Mouse (Mus musculus): ENCODE data around the gene Wfdc10. TPM values are rescaled to one million over a fixed set of nuclear protein-coding genes. Genes with fewer than 3 reads are reported as not detected.

Gene Wfdc10
- polyA plus RNA-seq, 1 experiment from 2014 or later, result not detected

GRCm38 (mm10) chr2:164670261-164670660 lies 14.4 kb downstream of the Wfdc10 start:
- H3K27me3 ChIP-seq (replicated peaks), result no peaks in the 10 kb centered on the region
- no peak overlapping the region for H3K27ac ChIP-seq
- H3K9me3 ChIP-seq (replicated peaks), result peaks cover 7% of the 10 kb centered on the region; the same call in 1 of the 2 replicates
- no peaks in the 10 kb centered on the region for H3K4me1 ChIP-seq
- H3K4me3 ChIP-seq, result no peak overlapping the region
- ATAC-seq, result no peak
- 61% methylated on average over 5 of the region's 5 CpGs for WGBS (ENCODE audit: insufficient replicate concordance)
- no peak overlapping the region for H3K4me2 ChIP-seq
- H3K36me3 ChIP-seq, result no peaks in the 10 kb centered on the region
- no peak overlapping the region for H3K9ac ChIP-seq

- Histone ChIP-seq H3K4me3 (no peak overlapping the region), H3K9ac (no peak overlapping the region), H3K27ac (no peak overlapping the region), H3K4me2 (no peak overlapping the region), H3K9me3 (replicated peaks) (peaks cover 7% of the 10 kb centered on the region; the same call in 1 of the 2 replicates), H3K36me3 (no peaks in the 10 kb centered on the region), H3K27me3 (replicated peaks) (no peaks in the 10 kb centered on the region), H3K4me1 (no peaks in the 10 kb centered on the region)
- ATAC-seq, result no peak
- WGBS (ENCODE audit: insufficient replicate concordance), result 13% methylated on average over 1 of the region's 1 CpGs
Observed at GRCm38 (mm10) chr2:164670938-164671337, 15.1 kb downstream of the Wfdc10 start.

GRCm38 (mm10) chr2:164673987-164674386 lies 18.1 kb downstream of the Wfdc10 start, which contains the start of gene Wfdc11:
Wfdc11 (minus strand) TSS chr2:164674087.
- Histone ChIP-seq H3K4me3 (no peak within 1 kb of the TSS), H3K36me3 (no peaks in the 10 kb centered on the region), H3K27me3 (replicated peaks) (no peaks in the 10 kb centered on the region), H3K27ac (no peak within 1 kb of the TSS), H3K9ac (no peak within 1 kb of the TSS), H3K4me2 (no peak within 1 kb of the TSS), H3K9me3 (replicated peaks) (no peaks in the 10 kb centered on the region), H3K4me1 (0 out of 2 replicates have a peak, but pooled peaks cover 4% of the 10 kb centered on the region)
- no peak for ATAC-seq
- WGBS (ENCODE audit: insufficient replicate concordance), result 59% methylated on average over 7 of the region's 7 CpGs

- no peak overlapping the region for H3K4me2 ChIP-seq
- peaks cover 7% of the 10 kb centered on the region; the same call in 1 of the 2 replicates for H3K4me1 ChIP-seq
- WGBS (ENCODE audit: insufficient replicate concordance), result 66% methylated on average over 7 of the region's 7 CpGs
- H3K27me3 ChIP-seq (replicated peaks), result no peaks in the 10 kb centered on the region
- H3K4me3 ChIP-seq, result no peak overlapping the region
- no peaks in the 10 kb centered on the region for H3K9me3 ChIP-seq (replicated peaks)
- no peaks in the 10 kb centered on the region for H3K36me3 ChIP-seq
- no peak for ATAC-seq
- no peak overlapping the region for H3K9ac ChIP-seq
- no peak overlapping the region for H3K27ac ChIP-seq
Observed at GRCm38 (mm10) chr2:164676103-164676502, 20.3 kb downstream of the Wfdc10 start.

- Histone ChIP-seq H3K4me3 (no peak overlapping the region), H3K9ac (no peak overlapping the region), H3K36me3 (no peaks in the 10 kb centered on the region), H3K4me2 (no peak overlapping the region), H3K9me3 (replicated peaks) (no peaks in the 10 kb centered on the region), H3K4me1 (peaks cover 7% of the 10 kb centered on the region; the same call in 1 of the 2 replicates), H3K27ac (no peak overlapping the region), H3K27me3 (replicated peaks) (no peaks in the 10 kb centered on the region)
- 66% methylated on average over 16 of the region's 16 CpGs for WGBS (ENCODE audit: insufficient replicate concordance)
- no peak for ATAC-seq
Observed at GRCm38 (mm10) chr2:164676916-164677685, 21.3 kb downstream of the Wfdc10 start.

- WGBS (ENCODE audit: insufficient replicate concordance), result 20% methylated on average over 19 of the region's 19 CpGs
- peak; percentile 65 for ATAC-seq
- no peaks in the 10 kb centered on the region for H3K36me3 ChIP-seq
- H3K27me3 ChIP-seq (replicated peaks), result no peaks in the 10 kb centered on the region
- H3K4me2 ChIP-seq, result peak overlapping the region; percentile 54
- H3K27ac ChIP-seq, result no peak overlapping the region
- H3K9ac ChIP-seq, result no peak overlapping the region
- H3K4me3 ChIP-seq, result peak overlapping the region; percentile 32
- H3K4me1 ChIP-seq, result peaks cover 7% of the 10 kb centered on the region; the same call in 1 of the 2 replicates
- H3K9me3 ChIP-seq (replicated peaks), result no peaks in the 10 kb centered on the region
Observed at GRCm38 (mm10) chr2:164678848-164679625, 23.2 kb downstream of the Wfdc10 start.

GRCm38 (mm10) chr2:164679906-164680305 lies 24.1 kb downstream of the Wfdc10 start:
- no peaks in the 10 kb centered on the region for H3K36me3 ChIP-seq
- H3K4me3 ChIP-seq, result no peak overlapping the region
- H3K27me3 ChIP-seq (replicated peaks), result no peaks in the 10 kb centered on the region
- H3K4me1 ChIP-seq, result peaks cover 7% of the 10 kb centered on the region; the same call in 1 of the 2 replicates
- H3K9me3 ChIP-seq (replicated peaks), result no peaks in the 10 kb centered on the region
- no peak overlapping the region for H3K9ac ChIP-seq
- 35% methylated on average over 3 of the region's 3 CpGs for WGBS (ENCODE audit: insufficient replicate concordance)
- H3K4me2 ChIP-seq, result no peak overlapping the region
- H3K27ac ChIP-seq, result no peak overlapping the region
- no peak for ATAC-seq

GRCm38 (mm10) chr2:164684807-164685206 lies 29.0 kb downstream of the Wfdc10 start, which contains the start of gene Wfdc13:
Wfdc13 (plus strand) TSS chr2:164685107.
- H3K4me3 ChIP-seq, result no peak within 1 kb of the TSS
- no peak within 1 kb of the TSS for H3K4me2 ChIP-seq
- no peak for ATAC-seq
- H3K9ac ChIP-seq, result no peak within 1 kb of the TSS
- 53% methylated on average over 3 of the region's 3 CpGs for WGBS (ENCODE audit: insufficient replicate concordance)
- no peaks in the 10 kb centered on the region for H3K9me3 ChIP-seq (replicated peaks)
- 0 out of 2 replicates have a peak, but pooled peaks cover 6% of the 10 kb centered on the region for H3K27me3 ChIP-seq (replicated peaks)
- no peaks in the 10 kb centered on the region for H3K4me1 ChIP-seq
- H3K27ac ChIP-seq, result no peak within 1 kb of the TSS
- H3K36me3 ChIP-seq, result no peaks in the 10 kb centered on the region

- no peaks in the 10 kb centered on the region for H3K9me3 ChIP-seq (replicated peaks)
- H3K4me2 ChIP-seq, result no peak within 1 kb of the TSS
- H3K9ac ChIP-seq, result no peak within 1 kb of the TSS
- H3K36me3 ChIP-seq, result no peaks in the 10 kb centered on the region
- no peak within 1 kb of the TSS for H3K4me3 ChIP-seq
- H3K4me1 ChIP-seq, result no peaks in the 10 kb centered on the region
- no peak for ATAC-seq
- WGBS (ENCODE audit: insufficient replicate concordance), result 72% methylated on average over 4 of the region's 4 CpGs
- H3K27me3 ChIP-seq (replicated peaks), result no peaks in the 10 kb centered on the region
- H3K27ac ChIP-seq, result no peak within 1 kb of the TSS
Observed at GRCm38 (mm10) chr2:164698201-164698600, 42.4 kb downstream of the Wfdc10 start, which contains the start of gene Spint4. Spint4 (plus strand) TSS chr2:164698501.

GRCm38 (mm10) chr2:164700959-164701358 lies 45.1 kb downstream of the Wfdc10 start:
- Histone ChIP-seq H3K9me3 (replicated peaks) (no peaks in the 10 kb centered on the region), H3K27me3 (replicated peaks) (no peaks in the 10 kb centered on the region), H3K4me1 (no peaks in the 10 kb centered on the region), H3K4me2 (no peak overlapping the region), H3K9ac (no peak overlapping the region), H3K27ac (no peak overlapping the region), H3K36me3 (no peaks in the 10 kb centered on the region), H3K4me3 (no peak overlapping the region)
- no peak for ATAC-seq
- 68% methylated on average over 5 of the region's 5 CpGs for WGBS (ENCODE audit: insufficient replicate concordance)

GRCm38 (mm10) chr2:164701761-164702160 lies 45.9 kb downstream of the Wfdc10 start:
- Histone ChIP-seq H3K27me3 (replicated peaks) (no peaks in the 10 kb centered on the region), H3K27ac (no peak overlapping the region), H3K36me3 (no peaks in the 10 kb centered on the region), H3K9me3 (replicated peaks) (no peaks in the 10 kb centered on the region), H3K9ac (no peak overlapping the region), H3K4me2 (no peak overlapping the region), H3K4me3 (no peak overlapping the region), H3K4me1 (no peaks in the 10 kb centered on the region)
- 73% methylated on average over 5 of the region's 5 CpGs for WGBS (ENCODE audit: insufficient replicate concordance)
- ATAC-seq, result no peak

GRCm38 (mm10) chr2:164704235-164704634 lies 48.4 kb downstream of the Wfdc10 start:
- H3K9me3 ChIP-seq (replicated peaks), result no peaks in the 10 kb centered on the region
- 53% methylated on average over 5 of the region's 5 CpGs for WGBS (ENCODE audit: insufficient replicate concordance)
- no peak for ATAC-seq
- no peak overlapping the region for H3K4me2 ChIP-seq
- H3K27me3 ChIP-seq (replicated peaks), result no peaks in the 10 kb centered on the region
- no peaks in the 10 kb centered on the region for H3K36me3 ChIP-seq
- no peak overlapping the region for H3K27ac ChIP-seq
- H3K9ac ChIP-seq, result no peak overlapping the region
- H3K4me1 ChIP-seq, result no peaks in the 10 kb centered on the region
- no peak overlapping the region for H3K4me3 ChIP-seq
